Mouse (Mus musculus) bone marrow, adult 2 months (tissue): ENCODE measurements at regions not wholly inside any gene's neighbourhood (a gene's known extent, or its start where the extent isn't known, plus 50 kb on each side); places are given as distances from the start of the nearest gene placed in this dataset.

Experiments
- CTCF ChIP-seq: fragments of 200-500 bp; IDR thresholded peaks from 2 replicates; pipeline ENCODE4 v1.5.1; 2011; ENCODE audit warnings: low read length, control low read depth; ENCODE audit not compliant: control insufficient read depth, insufficient read depth
- POLR2A ChIP-seq: fragments of 200-500 bp; IDR thresholded peaks from 2 replicates; pipeline ENCODE4 v1.6.1; 2011; ENCODE audit warnings: low read depth, mild to moderate bottlenecking, control low read depth, low read length, borderline replicate concordance; ENCODE audit not compliant: control insufficient read depth

DNA sequence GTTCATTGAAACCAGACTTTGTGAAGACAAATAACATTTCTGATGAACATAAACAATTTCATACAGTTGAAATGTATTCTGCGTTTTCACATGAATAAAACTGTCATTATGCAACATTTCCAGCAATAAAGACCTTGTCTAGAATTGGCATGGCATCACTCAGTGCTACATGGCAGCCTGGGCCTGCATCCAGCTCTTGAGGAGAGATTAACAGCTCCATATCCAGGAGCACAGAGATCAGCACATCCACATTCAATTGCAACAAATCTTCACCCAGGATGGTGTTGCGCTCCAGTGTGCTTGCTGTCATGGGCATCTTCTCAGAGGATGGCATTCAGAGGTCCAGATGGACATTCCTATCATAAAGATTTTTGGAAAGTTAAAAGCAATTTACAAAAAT lies 196.7 kb upstream of the Tmem161b start:
- TF ChIP-seq CTCF: no peak
- no peak for TF ChIP-seq POLR2A
